Mouse (Mus musculus): ENCODE measurements around the gene Mab21l2. TPM values are rescaled to one million over a fixed set of nuclear protein-coding genes. Genes with fewer than 3 reads are reported as not detected.

Gene Mab21l2
- polyA plus RNA-seq, 1 experiment = 1.7 TPM

DNA sequence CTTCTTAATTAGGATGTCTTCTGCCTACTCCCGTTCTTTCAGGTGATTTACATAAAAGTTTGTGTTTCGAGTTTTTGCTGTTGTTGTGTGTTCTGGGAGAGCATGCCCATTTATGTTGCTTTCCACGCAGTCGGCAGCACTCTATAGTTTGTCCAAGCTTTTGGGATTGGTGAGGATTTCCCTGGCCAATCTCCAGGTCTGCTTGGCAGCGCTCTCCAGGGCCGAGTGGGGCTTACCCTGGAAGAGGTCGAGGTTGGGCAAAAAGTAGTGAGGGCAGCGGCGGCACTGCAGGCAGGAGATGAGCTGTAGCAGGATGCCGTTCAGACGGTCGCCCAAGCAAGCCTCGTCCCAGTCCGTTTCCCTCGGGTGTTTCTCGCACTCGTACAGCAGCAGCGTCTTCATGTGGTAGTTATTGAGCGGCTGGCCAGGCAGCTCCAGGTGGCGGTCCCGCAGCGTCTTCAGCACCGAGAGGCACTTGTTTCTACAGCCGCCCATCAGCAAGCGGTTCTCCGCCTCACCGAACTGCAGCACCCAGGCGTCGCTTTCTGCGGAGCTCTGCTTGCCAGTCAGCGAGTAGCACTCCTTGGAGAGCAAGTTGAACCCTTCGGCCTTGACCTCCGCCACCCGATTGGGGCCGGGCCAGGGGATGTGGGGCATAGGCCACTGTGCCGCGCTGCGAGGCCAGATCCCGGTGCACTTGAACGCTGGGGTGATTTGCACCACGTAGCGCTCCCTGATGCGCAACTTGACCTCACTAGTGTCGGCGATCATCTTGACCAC, 1.8 kb downstream of the Mab21l2 start:
- WGBS = 1% methylated on average over 45 of the region's 45 CpGs
- no peak overlapping the region for H3K27ac ChIP-seq (ENCODE audit: control insufficient read depth, insufficient read depth, low read depth, low read length, poor library complexity)
- TF ChIP-seq POLR2A (IDR thresholded peaks at IDR 0.05; ENCODE audit: borderline replicate concordance, control insufficient read depth, low read depth, low read length) (no peak), CTCF (IDR thresholded peaks at IDR 0.05; ENCODE audit: control insufficient read depth, insufficient read depth, low read length) (no peak)

GRCm38 (mm10) chr3:86545945-86546344, 2.5 kb downstream of the Mab21l2 start:
- Histone ChIP-seq H3K4me1 (ENCODE audit: control insufficient read depth, insufficient read depth, low read length) (no peaks in the 10 kb centered on the region), H3K4me3 (replicated peaks; ENCODE audit: control insufficient read depth, low read depth, low read length) (no peak overlapping the region), H3K27ac (ENCODE audit: control insufficient read depth, insufficient read depth, low read depth, low read length, poor library complexity) (no peak overlapping the region)
- 28% methylated on average over 5 of the region's 5 CpGs for WGBS
- TF ChIP-seq POLR2A (IDR thresholded peaks at IDR 0.05; ENCODE audit: borderline replicate concordance, control insufficient read depth, low read depth, low read length) (no peak), CTCF (IDR thresholded peaks at IDR 0.05; ENCODE audit: control insufficient read depth, insufficient read depth, low read length) (no peak)

More for the DNA sequence above, 1.8 kb downstream of the Mab21l2 start:
- H3K4me3 ChIP-seq (replicated peaks; ENCODE audit: control insufficient read depth, low read depth, low read length) = peak overlapping the region; percentile 13
- H3K4me1 ChIP-seq (ENCODE audit: control insufficient read depth, insufficient read depth, low read length) = no peaks in the 10 kb centered on the region

DNA sequence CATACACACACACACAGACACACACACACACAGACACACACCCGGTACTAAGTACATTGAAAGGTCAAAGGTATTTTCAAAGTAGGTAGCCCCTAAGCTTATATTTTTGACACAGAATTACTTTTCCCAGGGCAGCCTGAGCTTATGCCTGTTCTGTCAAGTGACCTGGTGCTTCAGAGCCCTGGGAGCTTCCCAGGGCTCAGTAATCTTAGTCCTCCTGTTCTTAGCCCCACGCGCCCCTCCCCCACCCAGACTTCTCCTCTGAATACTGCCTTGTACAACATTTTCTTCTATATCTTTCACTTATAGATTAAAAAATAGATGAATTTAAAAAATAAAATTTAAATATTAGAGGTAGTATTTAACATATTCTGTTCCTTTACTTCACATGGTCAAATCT, 3.6 kb downstream of the Mab21l2 start:
- TF ChIP-seq CTCF (IDR thresholded peaks at IDR 0.05; ENCODE audit: control insufficient read depth, insufficient read depth, low read length) (no peak), POLR2A (IDR thresholded peaks at IDR 0.05; ENCODE audit: borderline replicate concordance, control insufficient read depth, low read depth, low read length) (no peak)
- Histone ChIP-seq H3K27ac (ENCODE audit: control insufficient read depth, insufficient read depth, low read depth, low read length, poor library complexity) (no peak overlapping the region), H3K4me3 (replicated peaks; ENCODE audit: control insufficient read depth, low read depth, low read length) (no peak overlapping the region), H3K4me1 (ENCODE audit: control insufficient read depth, insufficient read depth, low read length) (no peaks in the 10 kb centered on the region)
- WGBS = 91% methylated on average over 3 of the region's 3 CpGs

GRCm38 (mm10) chr3:86541863-86542397, 6.5 kb downstream of the Mab21l2 start:
- TF ChIP-seq POLR2A (IDR thresholded peaks at IDR 0.05; ENCODE audit: borderline replicate concordance, control insufficient read depth, low read depth, low read length) (no peak), CTCF (IDR thresholded peaks at IDR 0.05; ENCODE audit: control insufficient read depth, insufficient read depth, low read length) (no peak)
- H3K27ac ChIP-seq (ENCODE audit: control insufficient read depth, insufficient read depth, low read depth, low read length, poor library complexity) = no peak overlapping the region
- H3K4me1 ChIP-seq (ENCODE audit: control insufficient read depth, insufficient read depth, low read length) = no peaks in the 10 kb centered on the region
- whole genome bisulfite sequencing = 87% methylated on average over 1 of the region's 1 CpGs
- no peak overlapping the region for H3K4me3 ChIP-seq (replicated peaks; ENCODE audit: control insufficient read depth, low read depth, low read length)

DNA sequence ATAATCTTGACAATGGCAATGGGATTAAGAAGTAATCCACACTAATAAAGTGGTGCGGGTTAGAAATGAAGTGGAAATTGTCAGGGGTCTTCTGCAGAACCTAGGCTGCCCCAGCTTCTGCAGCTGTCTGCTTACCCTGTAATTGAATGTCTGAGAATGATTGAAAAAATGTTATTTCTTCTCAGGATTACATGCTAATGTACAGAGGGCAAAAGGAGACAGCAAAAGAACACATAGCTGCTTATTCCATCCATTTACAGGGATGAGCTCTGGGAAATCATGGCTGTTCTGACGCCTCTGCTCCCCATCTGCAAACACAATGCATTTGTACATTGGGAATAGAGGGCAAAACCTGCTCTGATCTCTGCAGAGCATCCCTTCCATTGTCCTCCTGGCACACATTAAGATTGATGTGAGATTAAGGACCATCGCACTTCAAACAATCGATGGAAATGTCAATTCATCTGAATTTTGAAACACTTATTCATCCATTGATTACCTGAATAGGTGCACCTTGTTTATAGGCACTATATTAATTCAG, 7.3 kb downstream of the Mab21l2 start:
- Histone ChIP-seq H3K4me3 (replicated peaks; ENCODE audit: control insufficient read depth, low read depth, low read length) (no peak overlapping the region), H3K27ac (ENCODE audit: control insufficient read depth, insufficient read depth, low read depth, low read length, poor library complexity) (no peak overlapping the region), H3K4me1 (ENCODE audit: control insufficient read depth, insufficient read depth, low read length) (no peaks in the 10 kb centered on the region)
- no peak for TF ChIP-seq CTCF (IDR thresholded peaks at IDR 0.05; ENCODE audit: control insufficient read depth, insufficient read depth, low read length)
- TF ChIP-seq POLR2A (IDR thresholded peaks at IDR 0.05; ENCODE audit: borderline replicate concordance, control insufficient read depth, low read depth, low read length) = no peak
- 88% methylated on average over 4 of the region's 4 CpGs for WGBS

DNA sequence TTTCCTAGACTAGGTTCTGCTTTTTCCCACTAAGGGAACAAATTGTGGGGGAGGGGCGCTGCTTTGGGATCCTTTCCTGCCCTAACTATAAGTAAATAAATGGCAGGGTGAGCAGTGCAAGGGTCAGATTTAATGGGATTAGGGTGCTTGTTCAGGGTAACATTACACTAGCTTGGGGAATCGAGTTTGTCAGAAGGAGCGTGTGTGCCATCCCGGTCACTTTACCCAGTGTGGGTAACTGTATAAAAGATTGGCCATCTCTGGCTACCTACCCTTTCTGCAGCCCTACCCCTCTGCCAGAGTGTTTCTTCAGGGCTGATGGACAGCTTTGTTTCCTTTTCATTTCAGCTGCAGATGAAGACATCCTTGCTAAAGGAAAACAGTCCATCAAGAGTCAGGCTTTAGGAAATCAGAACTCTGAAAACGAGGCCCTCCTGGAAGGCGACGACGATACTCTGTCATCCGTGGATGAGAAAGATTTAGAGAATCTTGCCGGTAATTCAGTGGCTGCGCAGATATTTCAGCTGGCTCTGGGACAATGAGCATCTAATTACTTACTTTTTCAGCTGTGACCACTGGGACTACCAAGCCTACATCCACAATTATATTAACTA, 8.8 kb downstream of the Mab21l2 start:
- Histone ChIP-seq H3K4me3 (replicated peaks; ENCODE audit: control insufficient read depth, low read depth, low read length) (no peak overlapping the region), H3K27ac (ENCODE audit: control insufficient read depth, insufficient read depth, low read depth, low read length, poor library complexity) (no peak overlapping the region), H3K4me1 (ENCODE audit: control insufficient read depth, insufficient read depth, low read length) (no peaks in the 10 kb centered on the region)
- no peak for TF ChIP-seq CTCF (IDR thresholded peaks at IDR 0.05; ENCODE audit: control insufficient read depth, insufficient read depth, low read length)
- no peak for TF ChIP-seq POLR2A (IDR thresholded peaks at IDR 0.05; ENCODE audit: borderline replicate concordance, control insufficient read depth, low read depth, low read length)
- 93% methylated on average over 11 of the region's 11 CpGs for WGBS

GRCm38 (mm10) chr3:86538645-86539554, 9.5 kb downstream of the Mab21l2 start:
- no peak for TF ChIP-seq CTCF (IDR thresholded peaks at IDR 0.05; ENCODE audit: control insufficient read depth, insufficient read depth, low read length)
- TF ChIP-seq POLR2A (IDR thresholded peaks at IDR 0.05; ENCODE audit: borderline replicate concordance, control insufficient read depth, low read depth, low read length) = no peak
- H3K27ac ChIP-seq (ENCODE audit: control insufficient read depth, insufficient read depth, low read depth, low read length, poor library complexity) = no peak overlapping the region
- 69% methylated on average over 13 of the region's 13 CpGs for WGBS
- H3K4me1 ChIP-seq (ENCODE audit: control insufficient read depth, insufficient read depth, low read length) = no peaks in the 10 kb centered on the region
- H3K4me3 ChIP-seq (replicated peaks; ENCODE audit: control insufficient read depth, low read depth, low read length) = no peak overlapping the region
